Mouse (Mus musculus) E14TG2a.4 (cell line): Measurements from ENCODE around the gene Kctd12b.

Experiments used
- CTCF ChIP-seq: conservative IDR thresholded peaks from 2 replicates; pipeline ENCODE4 v1.5.1; 2014; ENCODE audit warnings: low read length
- NANOG ChIP-seq: IDR thresholded peaks from 2 replicates; pipeline ENCODE4 v1.6.1; 2014; ENCODE audit warnings: borderline replicate concordance, low read length, mixed read lengths
- POU5F1 ChIP-seq: IDR thresholded peaks from 2 replicates; pipeline ENCODE4 v1.6.1; 2014; ENCODE audit warnings: low read length, borderline replicate concordance

GRCm38 (mm10) chrX:153723110-153723916 lies 27.1 kb upstream of the Kctd12b start, which contains the start of gene Nbdy:
- TF ChIP-seq CTCF (no peak), POU5F1 (no peak), NANOG (no peak)
